In genomic region chr11:78215709-78216317, GRCm38 (mm10) we compare ENCODE assay signal across 12 mouse cellular contexts. TPM values are rescaled to one million over a fixed set of nuclear protein-coding genes. Genes with fewer than 3 reads are reported as not detected.
A peak's percentile ranks its signal among the peaks of the same experiment; 100 is the strongest.
DNase-seq lines count a peak whose midpoint lies in the region; ATAC-seq lines count a peak whose summit lies in the region.
"Had no signal": no experiment of that assay in that cellular context is flagged by ENCODE, and none has a peak within 500 bp of the region (broad histone marks: within the 10 kb centered on the region; RNA-seq: fewer than 3 reads in every experiment).

No protein-coding gene starts in this region.

- 85% methylated on average over 11 of the region's 11 CpGs for WGBS in hindbrain, embryonic 14.5 days
- WGBS in hindbrain, embryonic 11.5 days, result 91% methylated on average over 11 of the region's 11 CpGs
- 85% methylated on average over 11 of the region's 11 CpGs for WGBS in limb, embryonic 10.5 days

- H3K9ac ChIP-seq in hindbrain, embryonic 14.5 days, result no peak overlapping the region
- H3K9ac ChIP-seq in hindbrain, embryonic 11.5 days (ENCODE audit: low read depth, low read length), result no peak overlapping the region
- H3K9ac ChIP-seq: kidney, embryonic 15.5 days; liver, embryonic 15.5 days had no signal

- no peak overlapping the region for H3K27ac ChIP-seq in hindbrain, embryonic 14.5 days
- H3K27ac ChIP-seq in hindbrain, embryonic 11.5 days (ENCODE audit: low read depth, low read length), result no peak overlapping the region
- H3K27ac ChIP-seq in limb, embryonic 10.5 days, result no peak overlapping the region
- H3K27ac ChIP-seq: kidney, embryonic 15.5 days; liver, embryonic 15.5 days; stomach, postnatal 0 days had no signal

- DNase-seq in hindbrain, embryonic 14.5 days (ENCODE audit: low spot score), result no peak
- DNase-seq in hindbrain, embryonic 11.5 days (ENCODE audit: low spot score), result no peak
- peak; percentile 51 to 76 for DNase-seq in right cerebral cortex, postnatal 10 days (ENCODE audit: low spot score in 2 of 2)
- no peak for DNase-seq in right cerebral cortex, postnatal 14 days
- DNase-seq in limb, embryonic 10.5 days (ENCODE audit: low spot score), result no peak
- DNase-seq: gastrocnemius, postnatal 25 days; right cerebral cortex, postnatal 25 days had no signal

- H3K36me3 ChIP-seq in hindbrain, embryonic 14.5 days (replicated peaks; ENCODE audit: control insufficient read depth, insufficient read depth), result peaks cover 100% of the 10 kb centered on the region
- H3K36me3 ChIP-seq in hindbrain, embryonic 11.5 days (ENCODE audit: control insufficient read depth, insufficient read depth, low read length), result peaks cover 34% of the 10 kb centered on the region
- H3K36me3 ChIP-seq in limb, embryonic 10.5 days, result peaks cover 99% of the 10 kb centered on the region

- H3K4me1 ChIP-seq in hindbrain, embryonic 14.5 days (replicated peaks; ENCODE audit: control insufficient read depth, insufficient read depth, low read length), result no peaks in the 10 kb centered on the region
- H3K4me1 ChIP-seq in hindbrain, embryonic 11.5 days (replicated peaks; ENCODE audit: control insufficient read depth, insufficient read depth, low read length), result no peaks in the 10 kb centered on the region
- no peaks in the 10 kb centered on the region for H3K4me1 ChIP-seq in limb, embryonic 10.5 days
- H3K4me1 ChIP-seq: kidney, embryonic 15.5 days; liver, embryonic 15.5 days had no signal

- H3K4me3 ChIP-seq in hindbrain, embryonic 14.5 days (replicated peaks; ENCODE audit: low read length), result no peak overlapping the region
- H3K4me3 ChIP-seq in hindbrain, embryonic 11.5 days (ENCODE audit: low read depth, low read length), result no peak overlapping the region
- H3K4me3 ChIP-seq in limb, embryonic 10.5 days, result no peak overlapping the region
- H3K4me3 ChIP-seq: kidney, embryonic 15.5 days; liver, embryonic 15.5 days had no signal

- H3K4me2 ChIP-seq in hindbrain, embryonic 14.5 days (replicated peaks), result no peak overlapping the region
- H3K4me2 ChIP-seq in hindbrain, embryonic 11.5 days (replicated peaks; ENCODE audit: low read depth, low read length), result no peak overlapping the region
- H3K4me2 ChIP-seq: kidney, embryonic 15.5 days; liver, embryonic 15.5 days had no signal

- H3K9me3 ChIP-seq in hindbrain, embryonic 14.5 days (ENCODE audit: control insufficient read depth, low read length), result no peaks in the 10 kb centered on the region
- no peaks in the 10 kb centered on the region for H3K9me3 ChIP-seq in hindbrain, embryonic 11.5 days (ENCODE audit: control insufficient read depth, low read length)
- no peaks in the 10 kb centered on the region for H3K9me3 ChIP-seq in limb, embryonic 10.5 days (replicated peaks)
- H3K9me3 ChIP-seq: kidney, embryonic 15.5 days; liver, embryonic 15.5 days had no signal

- peak; percentile 24; the same call in 1 of the 2 replicates for ATAC-seq in hindbrain, embryonic 14.5 days (ENCODE audit: low FRiP score)
- ATAC-seq in hindbrain, embryonic 11.5 days (ENCODE audit: low FRiP score), result no peak
- peak; percentile 28 for ATAC-seq in inflammation-experienced regulatory T-cells, adult 6 months
- ATAC-seq in erythroblast, adult 5-6 weeks (replicated peaks; ENCODE audit: low FRiP score, poor library complexity, severe bottlenecking), result no peak

- H3K27me3 ChIP-seq in hindbrain, embryonic 14.5 days (ENCODE audit: control insufficient read depth, insufficient read depth, low read length), result no peaks in the 10 kb centered on the region
- H3K27me3 ChIP-seq in hindbrain, embryonic 11.5 days (ENCODE audit: control insufficient read depth, insufficient read depth, low read length), result no peaks in the 10 kb centered on the region
- H3K27me3 ChIP-seq in limb, embryonic 10.5 days (ENCODE audit: low read depth, poor library complexity, severe bottlenecking), result no peaks in the 10 kb centered on the region
- H3K27me3 ChIP-seq: kidney, embryonic 15.5 days; liver, embryonic 15.5 days had no signal

RNA-seq across cellular contexts. Expression of gene Proca1, which starts 22.6 kb away (rescaled TPM):
- polyA plus RNA-seq in hindbrain, embryonic 14.5 days (2014; fragmentation: Nextera tagmentation; extraction: Ambion mirVana), result 1.4 and 2.9 TPM in 2 replicates
- 1.0 and 1.2 TPM in 2 replicates for polyA plus RNA-seq in hindbrain, embryonic 11.5 days (2014; fragmentation: Nextera tagmentation; extraction: Ambion mirVana)
- polyA plus RNA-seq in inflammation-experienced regulatory T-cells, adult 6 months (2017; shearing (Covaris generic)), result 1 to 10 TPM; 1.9 to 5.4 (median 3.5) TPM
- 0.88 and 1.6 TPM in 2 replicates for polyA plus RNA-seq in limb, embryonic 10.5 days (2016; fragmentation: Nextera tagmentation; extraction: Ambion mirVana)
- 1.5 TPM in 1 of 2 replicates, not detected in the other for total RNA-seq in erythroblast, adult 5-6 weeks (2015; ENCODE audit: low replicate concordance)
- not detected in 2 replicates for total RNA-seq in erythroblast, adult 5-6 weeks (2017; ENCODE audit: low replicate concordance)

RNA-seq across cellular contexts. Expression of gene Rab34, which starts 27.6 kb away (rescaled TPM):
- polyA plus RNA-seq in hindbrain, embryonic 14.5 days (2014; fragmentation: Nextera tagmentation; extraction: Ambion mirVana), result 46.4 and 53.2 TPM in 2 replicates
- 57.7 and 69.3 TPM in 2 replicates for polyA plus RNA-seq in hindbrain, embryonic 11.5 days (2014; fragmentation: Nextera tagmentation; extraction: Ambion mirVana)
- polyA plus RNA-seq in inflammation-experienced regulatory T-cells, adult 6 months (2017; shearing (Covaris generic)), result 1 to 10 TPM in 1 of 3 experiments, not detected in 2; 1.4 TPM
- polyA plus RNA-seq in limb, embryonic 10.5 days (2016; fragmentation: Nextera tagmentation; extraction: Ambion mirVana), result 139 and 141 TPM in 2 replicates
- 7.9 TPM in 1 of 2 replicates, not detected in the other for total RNA-seq in erythroblast, adult 5-6 weeks (2015; ENCODE audit: low replicate concordance)
- 1.3 and 9.9 TPM in 2 replicates for total RNA-seq in erythroblast, adult 5-6 weeks (2017; ENCODE audit: low replicate concordance)

RNA-seq across cellular contexts. Expression of gene Sdf2, which starts 29.7 kb away (rescaled TPM):
- 94.5 and 103 TPM in 2 replicates for polyA plus RNA-seq in hindbrain, embryonic 14.5 days (2014; fragmentation: Nextera tagmentation; extraction: Ambion mirVana)
- 60.6 and 60.8 TPM in 2 replicates for polyA plus RNA-seq in hindbrain, embryonic 11.5 days (2014; fragmentation: Nextera tagmentation; extraction: Ambion mirVana)
- 100 to 1,000 TPM; 103 to 118 (median 104) TPM for polyA plus RNA-seq in inflammation-experienced regulatory T-cells, adult 6 months (2017; shearing (Covaris generic))
- 40.9 and 43.8 TPM in 2 replicates for polyA plus RNA-seq in limb, embryonic 10.5 days (2016; fragmentation: Nextera tagmentation; extraction: Ambion mirVana)
- 18.8 and 19.4 TPM in 2 replicates for total RNA-seq in erythroblast, adult 5-6 weeks (2015; ENCODE audit: low replicate concordance)
- total RNA-seq in erythroblast, adult 5-6 weeks (2017; ENCODE audit: low replicate concordance), result 16.7 and 25.2 TPM in 2 replicates

RNA-seq across cellular contexts. Expression of gene Supt6, which starts 30.0 kb away (rescaled TPM):
- 24.4 and 25.3 TPM in 2 replicates for polyA plus RNA-seq in hindbrain, embryonic 14.5 days (2014; fragmentation: Nextera tagmentation; extraction: Ambion mirVana)
- polyA plus RNA-seq in hindbrain, embryonic 11.5 days (2014; fragmentation: Nextera tagmentation; extraction: Ambion mirVana), result 26.1 and 26.2 TPM in 2 replicates
- polyA plus RNA-seq in inflammation-experienced regulatory T-cells, adult 6 months (2017; shearing (Covaris generic)), result 10 to 100 TPM; 16.6 to 18.7 (median 16.9) TPM
- 38.2 and 41.6 TPM in 2 replicates for polyA plus RNA-seq in limb, embryonic 10.5 days (2016; fragmentation: Nextera tagmentation; extraction: Ambion mirVana)
- 9.0 and 14.8 TPM in 2 replicates for total RNA-seq in erythroblast, adult 5-6 weeks (2015; ENCODE audit: low replicate concordance)
- 17.5 and 22.7 TPM in 2 replicates for total RNA-seq in erythroblast, adult 5-6 weeks (2017; ENCODE audit: low replicate concordance)

RNA-seq across cellular contexts. Expression of gene Rpl23a, which starts 32.4 kb away (rescaled TPM):
- 880 and 1,029 TPM in 2 replicates for polyA plus RNA-seq in hindbrain, embryonic 14.5 days (2014; fragmentation: Nextera tagmentation; extraction: Ambion mirVana)
- 1,168 and 1,191 TPM in 2 replicates for polyA plus RNA-seq in hindbrain, embryonic 11.5 days (2014; fragmentation: Nextera tagmentation; extraction: Ambion mirVana)
- polyA plus RNA-seq in inflammation-experienced regulatory T-cells, adult 6 months (2017; shearing (Covaris generic)), result 1,000 to 10,000 TPM; 2,768 to 4,435 (median 3,801) TPM
- polyA plus RNA-seq in limb, embryonic 10.5 days (2016; fragmentation: Nextera tagmentation; extraction: Ambion mirVana), result 1,157 and 1,293 TPM in 2 replicates
- 792 and 815 TPM in 2 replicates for total RNA-seq in erythroblast, adult 5-6 weeks (2015; ENCODE audit: low replicate concordance)
- total RNA-seq in erythroblast, adult 5-6 weeks (2017; ENCODE audit: low replicate concordance), result 585 and 685 TPM in 2 replicates

Comparison
In these comparisons a context has a peak if more than half of its experiments do, and no peak if none do; other contexts are left out.
1. ATAC-seq: peak in hindbrain, embryonic 14.5 days (single experiment) and inflammation-experienced regulatory T-cells, adult 6 months (single experiment); none in hindbrain, embryonic 11.5 days (single experiment) and erythroblast, adult 5-6 weeks (single experiment).
2. DNase-seq: peak in right cerebral cortex, postnatal 10 days (2 of 2); none in hindbrain, embryonic 14.5 days (single experiment), hindbrain, embryonic 11.5 days (single experiment), right cerebral cortex, postnatal 14 days (single experiment) and limb, embryonic 10.5 days (single experiment).
3. RNA of gene Rab34, which starts 27.6 kb away (polyA plus RNA-seq): 139 to 141 TPM in limb, embryonic 10.5 days, 57.7 to 69.3 TPM in hindbrain, embryonic 11.5 days and 46.4 to 53.2 TPM in hindbrain, embryonic 14.5 days; 1.4 TPM in inflammation-experienced regulatory T-cells, adult 6 months; every median in the first group is over 10 times any median in the second.